Mouse (Mus musculus): ENCODE measurements around the gene Colq. TPM values are rescaled to one million over a fixed set of nuclear protein-coding genes. Genes with fewer than 3 reads are reported as not detected.

Colq gene
- total RNA-seq, 2 experiments from 2014 or later: 0.32 to 0.43 TPM

Other genes starting within 250 kb of the Colq start
- 100 to 1,000 TPM; 137 to 160 TPM for gene Sh3bp5, start 155.3 kb downstream of the Colq start, total RNA-seq (2021)
- gene Eaf1, start 96.9 kb downstream of the Colq start, total RNA-seq (2021): 10 to 100 TPM; 12.6 to 13.0 TPM
- gene Mettl6, start 96.3 kb downstream of the Colq start, total RNA-seq (2021): 10 to 100 TPM; 27.6 to 28.5 TPM
- gene Gm49387, start 49.5 kb upstream of the Colq start, total RNA-seq (2021): not detected
- gene Btd, start 49.7 kb upstream of the Colq start, total RNA-seq (2021): 10 to 100 TPM; 11.0 to 11.2 TPM
- 1 to 10 TPM; 7.7 to 9.9 TPM for gene Hacl1, start 49.9 kb upstream of the Colq start, total RNA-seq (2021)
- 10 to 100 TPM; 49.9 to 53.9 TPM for gene Ankrd28, start 239.3 kb upstream of the Colq start, total RNA-seq (2021)